Mouse (Mus musculus): ENCODE data around the gene Plcb4. TPM values are rescaled to one million over a fixed set of nuclear protein-coding genes. Genes with fewer than 3 reads are reported as not detected.
A peak's percentile ranks its signal among the peaks of the same experiment; 100 is the strongest.

Plcb4 gene
- polyA plus RNA-seq, 1 experiment from 2014 or later = 25.3 TPM

DNA sequence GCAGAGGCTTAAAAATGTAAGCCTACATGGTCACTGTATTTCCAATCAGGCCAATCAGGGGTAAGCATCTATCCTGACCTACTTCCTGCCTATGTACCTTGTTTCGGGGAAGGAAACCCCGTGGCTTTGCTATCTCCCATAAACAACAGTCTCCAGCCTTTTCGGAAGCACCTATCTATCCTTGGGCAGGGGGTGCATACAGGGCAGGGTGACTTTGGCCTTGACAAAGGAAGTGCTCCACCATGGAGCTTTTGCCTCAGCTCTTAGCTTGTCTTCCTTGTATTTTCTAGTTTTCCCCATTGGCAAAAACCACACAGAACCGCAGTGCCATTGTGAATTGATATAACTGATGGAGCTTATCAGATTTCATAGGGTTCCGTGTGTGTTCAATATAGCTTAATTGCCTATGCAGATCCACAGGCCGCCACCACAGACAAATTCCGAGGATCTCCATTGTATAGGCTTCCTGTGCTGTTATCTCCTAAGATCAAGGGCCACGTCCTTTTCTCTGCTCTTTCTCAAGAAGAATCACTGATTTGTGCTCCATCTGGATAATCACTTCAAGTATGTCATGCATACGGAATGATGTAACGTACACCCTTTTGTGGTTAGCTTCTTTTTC is 140.4 kb downstream of the Plcb4 start:
- H3K4me1 ChIP-seq (ENCODE audit: control insufficient read depth, insufficient read depth, low read length) = no peaks in the 10 kb centered on the region; the same call in 1 of the 2 replicates
- WGBS = 86% methylated on average over 10 of the region's 10 CpGs
- no peak overlapping the region for H3K27ac ChIP-seq (ENCODE audit: low read length)
- H3K9me3 ChIP-seq (replicated peaks; ENCODE audit: control insufficient read depth, low read length) = no peaks in the 10 kb centered on the region
- no peaks in the 10 kb centered on the region for H3K36me3 ChIP-seq (ENCODE audit: control insufficient read depth, insufficient read depth, low read length)
- H3K27me3 ChIP-seq (ENCODE audit: control insufficient read depth, insufficient read depth, low read length) = no peaks in the 10 kb centered on the region
- ATAC-seq (ENCODE audit: insufficient read depth, low FRiP score) = no peak
- H3K4me2 ChIP-seq (ENCODE audit: low read depth, low read length) = no peak overlapping the region
- H3K4me3 ChIP-seq (replicated peaks; ENCODE audit: low read length) = no peak overlapping the region
- no peak overlapping the region for H3K9ac ChIP-seq (ENCODE audit: low read length)

DNA sequence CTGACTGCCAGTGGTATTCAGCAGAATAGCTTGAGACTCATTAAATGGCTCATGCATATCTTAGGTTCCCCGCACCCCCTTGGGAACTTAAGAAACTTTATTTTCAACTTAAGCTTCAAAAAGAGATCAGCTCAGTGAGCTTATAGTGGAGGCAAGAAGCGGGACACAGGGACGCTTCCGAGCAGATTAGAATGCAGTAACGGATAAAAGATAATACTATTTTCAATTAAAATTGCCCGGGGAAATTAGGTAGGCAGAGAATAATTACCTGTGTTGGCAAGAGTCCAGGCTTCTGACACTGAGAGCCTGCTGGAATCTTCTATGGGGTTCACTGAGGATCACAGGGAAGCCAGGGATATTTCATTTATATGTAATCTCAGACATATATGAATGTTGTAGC is 141.6 kb downstream of the Plcb4 start:
- no peak overlapping the region for H3K9ac ChIP-seq (ENCODE audit: low read length)
- H3K4me2 ChIP-seq (ENCODE audit: low read depth, low read length) = no peak overlapping the region
- H3K4me1 ChIP-seq (ENCODE audit: control insufficient read depth, insufficient read depth, low read length) = no peaks in the 10 kb centered on the region; the same call in 1 of the 2 replicates
- H3K9me3 ChIP-seq (replicated peaks; ENCODE audit: control insufficient read depth, low read length) = no peaks in the 10 kb centered on the region
- no peak overlapping the region for H3K4me3 ChIP-seq (replicated peaks; ENCODE audit: low read length)
- no peak for ATAC-seq (ENCODE audit: insufficient read depth, low FRiP score)
- no peaks in the 10 kb centered on the region for H3K27me3 ChIP-seq (ENCODE audit: control insufficient read depth, insufficient read depth, low read length)
- no peak overlapping the region for H3K27ac ChIP-seq (ENCODE audit: low read length)
- WGBS = 79% methylated on average over 6 of the region's 6 CpGs
- H3K36me3 ChIP-seq (ENCODE audit: control insufficient read depth, insufficient read depth, low read length) = no peaks in the 10 kb centered on the region

DNA sequence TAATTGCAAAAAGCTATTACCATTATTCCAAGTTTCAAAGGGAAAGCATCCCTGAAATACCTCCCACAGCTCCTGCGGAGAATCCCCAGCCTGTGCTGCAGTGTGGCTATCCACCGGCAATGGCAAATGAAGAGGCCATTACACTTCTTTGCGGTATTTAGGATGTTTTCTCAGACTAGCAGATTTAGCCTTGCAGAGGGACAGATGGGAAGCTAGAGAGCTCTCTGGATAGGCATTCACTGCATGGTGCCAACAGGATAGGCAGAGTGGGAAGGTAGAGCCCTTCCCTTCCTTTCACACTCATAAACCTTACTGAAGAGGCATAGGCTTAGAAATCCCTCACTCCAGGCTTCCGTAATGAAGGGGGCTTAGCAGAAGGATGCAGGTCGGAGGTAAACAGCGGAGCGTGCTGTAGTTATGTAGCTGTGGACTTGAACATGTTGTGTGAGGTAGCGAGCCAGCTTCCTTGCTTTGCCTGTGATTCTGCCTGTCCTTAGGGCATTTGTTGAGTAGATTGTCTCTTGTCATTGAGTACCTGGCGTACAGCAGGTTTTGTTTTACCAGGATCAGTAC is 144.2 kb downstream of the Plcb4 start:
- ATAC-seq (ENCODE audit: insufficient read depth, low FRiP score) = no peak
- Histone ChIP-seq H3K27me3 (ENCODE audit: control insufficient read depth, insufficient read depth, low read length) (no peaks in the 10 kb centered on the region), H3K4me3 (replicated peaks; ENCODE audit: low read length) (no peak overlapping the region), H3K36me3 (ENCODE audit: control insufficient read depth, insufficient read depth, low read length) (no peaks in the 10 kb centered on the region), H3K4me1 (ENCODE audit: control insufficient read depth, insufficient read depth, low read length) (no peaks in the 10 kb centered on the region; the same call in 1 of the 2 replicates), H3K9me3 (replicated peaks; ENCODE audit: control insufficient read depth, low read length) (no peaks in the 10 kb centered on the region), H3K27ac (ENCODE audit: low read length) (no peak overlapping the region), H3K9ac (ENCODE audit: low read length) (no peak overlapping the region), H3K4me2 (ENCODE audit: low read depth, low read length) (no peak overlapping the region)
- WGBS = 92% methylated on average over 9 of the region's 9 CpGs

GRCm38 (mm10) chr2:135805748-135806685 is 147.2 kb downstream of the Plcb4 start:
- H3K4me1 ChIP-seq (ENCODE audit: control insufficient read depth, insufficient read depth, low read length) = 0 out of 2 replicates have a peak, but pooled peaks cover 2% of the 10 kb centered on the region
- no peak overlapping the region for H3K9ac ChIP-seq (ENCODE audit: low read length)
- no peak overlapping the region for H3K4me2 ChIP-seq (ENCODE audit: low read depth, low read length)
- no peak for ATAC-seq (ENCODE audit: insufficient read depth, low FRiP score)
- H3K9me3 ChIP-seq (replicated peaks; ENCODE audit: control insufficient read depth, low read length) = no peaks in the 10 kb centered on the region
- WGBS = 77% methylated on average over 15 of the region's 15 CpGs
- H3K27ac ChIP-seq (ENCODE audit: low read length) = no peak overlapping the region
- H3K36me3 ChIP-seq (ENCODE audit: control insufficient read depth, insufficient read depth, low read length) = no peaks in the 10 kb centered on the region
- H3K4me3 ChIP-seq (replicated peaks; ENCODE audit: low read length) = no peak overlapping the region
- H3K27me3 ChIP-seq (ENCODE audit: control insufficient read depth, insufficient read depth, low read length) = no peaks in the 10 kb centered on the region

DNA sequence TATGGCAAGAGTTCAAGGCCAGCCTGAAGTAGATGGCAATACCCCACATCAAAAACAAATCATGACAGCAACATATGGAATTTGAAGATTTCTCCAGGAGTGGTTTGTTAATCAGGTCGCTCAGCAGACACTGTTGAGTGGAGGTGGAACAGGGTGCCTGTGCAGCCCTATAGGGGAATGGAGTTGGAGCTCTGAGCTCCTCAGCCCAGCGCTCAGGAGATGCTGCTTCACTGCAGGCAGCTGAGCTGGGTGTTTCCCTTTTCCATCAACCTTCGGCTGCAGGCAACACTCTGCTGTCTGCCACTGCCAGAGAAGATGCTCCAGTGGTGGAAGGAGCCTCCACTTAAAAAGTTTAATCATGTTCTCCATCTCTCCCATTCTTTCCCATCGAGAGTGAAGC is 149.5 kb downstream of the Plcb4 start:
- Histone ChIP-seq H3K36me3 (ENCODE audit: control insufficient read depth, insufficient read depth, low read length) (no peaks in the 10 kb centered on the region), H3K4me2 (ENCODE audit: low read depth, low read length) (no peak overlapping the region), H3K4me1 (ENCODE audit: control insufficient read depth, insufficient read depth, low read length) (peaks cover 8% of the 10 kb centered on the region; the same call in 1 of the 2 replicates), H3K4me3 (replicated peaks; ENCODE audit: low read length) (no peak overlapping the region), H3K9me3 (replicated peaks; ENCODE audit: control insufficient read depth, low read length) (no peaks in the 10 kb centered on the region), H3K9ac (ENCODE audit: low read length) (no peak overlapping the region), H3K27ac (ENCODE audit: low read length) (no peak overlapping the region), H3K27me3 (ENCODE audit: control insufficient read depth, insufficient read depth, low read length) (no peaks in the 10 kb centered on the region)
- ATAC-seq (ENCODE audit: insufficient read depth, low FRiP score) = no peak
- 74% methylated on average over 4 of the region's 4 CpGs for WGBS

GRCm38 (mm10) chr2:135810841-135811240 is 152.0 kb downstream of the Plcb4 start:
- no peak overlapping the region for H3K4me3 ChIP-seq (replicated peaks; ENCODE audit: low read length)
- no peaks in the 10 kb centered on the region for H3K9me3 ChIP-seq (replicated peaks; ENCODE audit: control insufficient read depth, low read length)
- no peaks in the 10 kb centered on the region for H3K27me3 ChIP-seq (ENCODE audit: control insufficient read depth, insufficient read depth, low read length)
- 50% methylated on average over 6 of the region's 6 CpGs for WGBS
- no peak overlapping the region for H3K4me2 ChIP-seq (ENCODE audit: low read depth, low read length)
- H3K27ac ChIP-seq (ENCODE audit: low read length) = no peak overlapping the region
- ATAC-seq (ENCODE audit: insufficient read depth, low FRiP score) = peak; percentile 37
- peaks cover 8% of the 10 kb centered on the region; the same call in 1 of the 2 replicates for H3K4me1 ChIP-seq (ENCODE audit: control insufficient read depth, insufficient read depth, low read length)
- H3K9ac ChIP-seq (ENCODE audit: low read length) = no peak overlapping the region
- no peaks in the 10 kb centered on the region for H3K36me3 ChIP-seq (ENCODE audit: control insufficient read depth, insufficient read depth, low read length)

- WGBS = 55% methylated on average over 5 of the region's 5 CpGs
- ATAC-seq (ENCODE audit: insufficient read depth, low FRiP score) = peak; percentile 60; the same call in 1 of the 2 replicates
- Histone ChIP-seq H3K4me3 (replicated peaks; ENCODE audit: low read length) (no peak overlapping the region), H3K4me2 (ENCODE audit: low read depth, low read length) (no peak overlapping the region), H3K27me3 (ENCODE audit: control insufficient read depth, insufficient read depth, low read length) (no peaks in the 10 kb centered on the region), H3K4me1 (ENCODE audit: control insufficient read depth, insufficient read depth, low read length) (peaks cover 8% of the 10 kb centered on the region; the same call in 1 of the 2 replicates), H3K9ac (ENCODE audit: low read length) (no peak overlapping the region), H3K9me3 (replicated peaks; ENCODE audit: control insufficient read depth, low read length) (no peaks in the 10 kb centered on the region), H3K36me3 (ENCODE audit: control insufficient read depth, insufficient read depth, low read length) (no peaks in the 10 kb centered on the region), H3K27ac (ENCODE audit: low read length) (peak overlapping the region; percentile 18)
These were observed 152.8 kb downstream of the Plcb4 start for GRCm38 (mm10) chr2:135811453-135812101.

DNA sequence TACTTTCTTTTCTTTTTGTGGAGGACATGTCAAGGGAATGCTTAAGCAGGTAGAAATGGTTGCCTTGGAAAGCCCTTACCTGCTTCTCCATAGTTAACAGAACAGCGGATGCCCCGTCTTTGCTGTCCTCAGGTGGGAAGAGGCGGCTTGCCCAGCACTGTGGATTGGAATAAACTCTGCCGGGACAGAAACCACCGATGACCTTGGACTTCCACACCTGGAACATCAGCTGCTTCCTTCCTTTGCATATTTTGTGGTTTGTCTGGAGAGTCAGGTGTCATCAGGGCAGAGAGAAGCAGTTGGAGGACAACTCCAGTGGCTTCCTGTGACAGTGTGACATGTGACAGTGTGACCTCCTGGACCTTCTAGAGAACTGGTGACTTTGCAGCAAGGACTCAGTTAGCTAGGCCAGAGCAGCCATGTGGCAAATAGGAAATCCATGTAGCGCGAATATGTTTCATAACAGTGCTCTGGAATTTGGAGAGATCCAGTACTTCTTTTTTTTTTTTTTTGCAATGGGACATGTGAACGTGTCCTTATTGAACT is 154.0 kb downstream of the Plcb4 start:
- ATAC-seq (ENCODE audit: insufficient read depth, low FRiP score) = no peak

More for the DNA sequence above, 154.0 kb downstream of the Plcb4 start:
- Histone ChIP-seq H3K9me3 (replicated peaks; ENCODE audit: control insufficient read depth, low read length) (no peaks in the 10 kb centered on the region), H3K27ac (ENCODE audit: low read length) (no peak overlapping the region), H3K4me2 (ENCODE audit: low read depth, low read length) (no peak overlapping the region), H3K9ac (ENCODE audit: low read length) (no peak overlapping the region), H3K27me3 (ENCODE audit: control insufficient read depth, insufficient read depth, low read length) (no peaks in the 10 kb centered on the region), H3K36me3 (ENCODE audit: control insufficient read depth, insufficient read depth, low read length) (no peaks in the 10 kb centered on the region), H3K4me1 (ENCODE audit: control insufficient read depth, insufficient read depth, low read length) (peaks cover 8% of the 10 kb centered on the region; the same call in 1 of the 2 replicates), H3K4me3 (replicated peaks; ENCODE audit: low read length) (no peak overlapping the region)
- WGBS = 88% methylated on average over 8 of the region's 8 CpGs

Measured in stomach, embryonic 16.5 days (tissue).